Mouse (Mus musculus) T-helper 2 cell (primary cell): Measurements from ENCODE around the gene Palld.

ENCODE experiments used
- in situ Hi-C: fragments of 300-600 bp; cut with MboI, MseI; formaldehyde crosslinking; loops from one replicate; pipeline ENCODE4 v1.15.1; 2025; ENCODE audit warnings: high pct_unique_total_duplicates

Palld gene

DNA sequence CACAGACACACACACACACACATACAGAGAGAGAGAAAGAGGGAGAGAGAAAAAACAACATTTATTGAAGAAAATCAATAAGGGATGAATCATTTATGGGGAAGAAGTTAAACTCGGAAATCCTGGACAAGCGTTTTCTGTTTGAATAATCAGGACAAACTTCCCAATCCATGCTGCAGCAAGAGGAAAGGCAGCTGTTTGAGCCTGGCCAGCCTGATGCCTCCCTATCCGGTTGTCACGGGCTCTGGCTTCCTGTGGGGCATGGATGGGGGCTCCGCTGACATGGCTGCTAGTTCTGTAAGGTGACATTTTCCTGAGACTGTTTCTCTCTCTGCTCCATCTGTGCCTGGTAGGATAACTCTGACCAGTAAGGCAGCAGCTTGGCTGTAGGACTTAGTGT, 343.0 kb downstream of the Palld start:
- in situ Hi-C loops = no loop called here

DNA sequence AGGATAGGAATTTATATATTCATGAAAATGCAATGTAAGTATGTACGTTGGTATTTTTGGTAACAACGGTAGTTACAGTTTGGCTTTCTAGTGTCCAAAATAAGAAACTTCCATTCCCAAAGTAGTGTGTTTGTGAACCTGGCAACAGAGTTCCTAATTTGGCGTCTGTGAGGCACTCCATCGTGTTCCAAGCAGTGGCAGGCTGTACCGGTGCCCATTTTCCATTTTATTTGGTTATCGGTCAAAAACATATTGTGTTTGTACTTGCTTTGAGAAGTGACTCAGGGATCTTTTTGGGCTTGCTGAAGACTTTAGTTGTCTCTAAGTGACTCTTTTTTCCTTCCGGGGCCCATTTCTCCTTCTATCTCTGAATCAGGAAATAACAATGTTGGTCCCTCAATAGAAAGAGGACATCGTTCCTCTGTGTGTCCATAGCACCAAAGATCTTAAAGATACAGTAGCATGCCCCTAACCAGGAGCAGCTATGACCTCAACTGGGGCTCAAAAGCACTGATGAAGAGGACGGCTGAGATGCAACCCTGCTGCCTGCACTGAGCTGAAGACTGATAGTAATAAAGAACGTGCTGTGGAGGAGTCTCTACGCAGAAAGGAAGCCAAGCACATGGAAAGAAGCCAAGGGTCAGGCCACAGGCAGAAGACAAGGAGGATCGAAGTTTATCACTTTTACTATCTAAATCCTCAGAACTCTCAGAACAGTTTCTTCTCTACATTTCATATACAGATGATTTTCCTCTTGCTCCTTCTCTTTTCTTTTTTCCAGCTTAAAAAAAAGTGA, 344.2 kb downstream of the Palld start:
- in situ Hi-C loops = no loop called here

DNA sequence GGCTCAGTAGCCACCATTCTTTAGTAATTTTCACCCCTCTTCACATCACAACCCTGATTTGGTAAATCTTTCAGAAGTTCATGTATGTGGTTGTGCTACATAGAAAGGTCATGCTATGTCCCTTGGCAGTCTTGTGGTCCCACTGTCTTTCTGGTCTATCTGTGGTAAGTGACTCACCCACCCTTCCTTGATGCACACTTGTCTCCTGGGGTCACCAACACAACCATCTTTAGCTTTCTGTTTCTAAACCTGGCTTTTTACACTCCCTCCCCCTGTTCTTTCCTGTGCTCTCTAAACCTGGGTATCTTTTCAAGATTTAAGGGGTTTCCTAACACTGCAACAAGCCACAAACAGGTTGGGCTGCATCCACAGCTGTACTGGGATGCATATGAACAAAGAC, 345.5 kb downstream of the Palld start:
- in situ Hi-C loops = no loop called here

DNA sequence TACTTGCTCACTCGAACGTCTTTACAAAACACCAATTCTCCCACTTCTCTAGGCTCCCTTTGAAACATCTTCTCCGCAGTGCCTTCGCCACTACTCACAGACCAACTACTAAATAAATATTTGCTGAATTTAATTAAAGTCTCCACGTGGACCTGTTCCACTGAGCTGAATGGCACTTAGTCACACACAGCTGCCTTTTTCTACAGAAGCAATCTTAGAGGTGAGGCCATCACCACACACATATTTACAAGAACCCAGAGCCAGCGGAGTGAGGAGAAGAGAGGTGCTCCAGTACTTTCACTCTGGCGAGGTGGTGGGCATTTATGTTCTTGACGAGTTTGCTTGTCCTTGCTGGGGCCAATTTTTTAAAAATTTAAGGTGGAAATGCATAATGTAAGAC, 346.3 kb downstream of the Palld start:
- in situ Hi-C loops = no loop called here

DNA sequence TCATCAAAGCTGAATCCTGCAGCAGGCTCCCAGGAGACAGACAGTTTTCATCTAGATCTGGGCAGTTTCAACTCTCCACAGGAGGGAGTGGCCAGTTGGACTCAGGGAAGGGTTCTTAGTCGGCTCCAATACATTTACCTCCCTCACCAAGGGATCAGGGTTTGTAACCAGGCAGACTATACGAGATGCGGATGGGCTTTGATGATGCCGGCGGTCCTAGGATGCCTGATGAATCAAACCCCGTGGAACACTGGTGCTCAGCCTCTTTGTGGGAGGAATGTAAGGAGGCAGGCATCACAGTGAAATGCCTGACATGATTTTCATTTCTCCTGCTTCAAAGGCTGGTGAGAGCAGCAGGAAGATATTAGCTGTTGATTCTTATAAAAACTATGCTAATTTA, 347.1 kb downstream of the Palld start:
- in situ Hi-C loops = no loop called here

DNA sequence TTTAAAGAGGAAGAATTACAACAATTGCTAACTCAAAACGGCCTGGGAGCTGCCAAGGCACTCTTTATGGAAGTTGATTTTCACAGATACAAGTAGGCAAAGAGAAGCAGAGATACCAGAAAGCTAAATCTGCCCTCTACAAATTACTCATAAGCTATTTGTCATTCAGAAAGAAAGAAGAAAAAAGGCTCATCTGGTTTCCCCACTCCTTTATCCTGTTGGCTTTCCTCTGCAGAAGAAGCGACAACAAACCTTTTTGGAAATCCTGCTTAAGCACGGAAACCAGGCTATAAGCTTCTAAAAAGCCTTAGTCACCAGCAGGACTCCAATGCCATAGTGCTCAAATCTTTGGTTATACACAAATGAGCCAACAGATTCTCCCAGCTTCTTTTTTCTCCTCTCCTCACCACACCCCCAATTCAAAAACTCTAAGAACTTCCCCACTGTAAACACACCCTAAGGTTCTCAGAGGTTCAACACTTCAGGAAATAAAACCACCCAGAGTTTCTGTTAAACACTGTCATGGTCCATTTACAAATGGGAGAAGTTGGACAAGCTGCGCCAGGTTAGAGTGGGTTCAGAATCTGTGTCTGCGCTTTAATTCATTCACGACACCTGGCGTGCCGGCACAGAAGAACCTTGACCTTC, 349.6 kb downstream of the Palld start:
- in situ Hi-C loops = no loop called here

DNA sequence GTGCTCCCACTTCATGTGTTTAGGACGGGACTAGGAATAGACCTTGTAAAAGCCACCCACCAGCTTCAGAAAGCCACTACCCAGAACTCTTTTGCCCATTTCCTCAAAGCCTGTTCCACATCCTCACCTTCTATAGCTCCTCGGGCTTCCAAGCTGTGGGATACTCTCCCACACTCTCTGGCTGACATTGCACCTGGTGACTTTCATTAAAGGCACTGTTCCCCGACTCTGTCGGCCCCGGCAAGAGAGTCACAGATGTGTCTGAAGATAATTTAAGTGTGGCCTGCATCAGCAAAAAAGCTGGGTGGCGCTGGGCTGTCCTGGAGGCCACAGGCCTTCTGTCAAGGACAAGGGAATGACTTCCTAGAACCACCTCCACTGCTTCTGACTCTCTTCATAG, 350.3 kb downstream of the Palld start:
- in situ Hi-C loops = no loop called here

DNA sequence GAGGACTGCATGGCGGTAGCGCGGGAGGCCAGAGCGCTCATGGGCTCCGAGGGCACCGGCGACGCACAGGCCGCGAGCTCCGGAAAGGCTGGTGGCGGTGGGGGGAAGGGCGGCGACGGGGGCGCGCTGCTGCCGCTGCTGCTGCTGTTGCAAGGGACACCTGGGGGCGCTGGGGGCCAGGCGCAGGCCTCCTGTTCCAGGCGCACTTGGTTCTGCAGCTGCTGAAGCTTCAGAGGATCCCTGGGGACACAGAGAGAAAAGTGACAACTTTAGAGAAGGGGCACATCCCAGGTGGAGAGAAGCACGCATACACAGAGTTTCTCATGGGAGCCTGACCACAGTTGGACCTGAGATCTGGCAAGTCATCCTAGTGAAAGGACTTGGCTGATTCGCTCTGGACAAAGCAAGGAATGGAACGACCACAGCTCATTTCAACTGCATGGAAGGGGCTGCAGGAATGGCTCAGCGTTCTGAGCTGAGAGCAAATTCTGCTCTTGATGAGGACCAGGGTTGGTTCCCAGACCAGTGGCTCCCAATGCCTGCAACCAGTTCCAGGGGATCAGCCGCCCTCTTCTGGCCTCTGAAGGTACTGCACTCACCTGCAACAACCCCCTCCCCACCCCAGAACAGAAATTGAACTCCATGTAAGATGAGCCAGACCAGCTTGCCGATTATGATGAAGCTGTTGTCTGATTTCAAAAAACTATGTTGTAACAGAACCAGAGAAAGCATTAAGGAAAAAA, 352.3 kb downstream of the Palld start:
- in situ Hi-C loops = no loop called here

DNA sequence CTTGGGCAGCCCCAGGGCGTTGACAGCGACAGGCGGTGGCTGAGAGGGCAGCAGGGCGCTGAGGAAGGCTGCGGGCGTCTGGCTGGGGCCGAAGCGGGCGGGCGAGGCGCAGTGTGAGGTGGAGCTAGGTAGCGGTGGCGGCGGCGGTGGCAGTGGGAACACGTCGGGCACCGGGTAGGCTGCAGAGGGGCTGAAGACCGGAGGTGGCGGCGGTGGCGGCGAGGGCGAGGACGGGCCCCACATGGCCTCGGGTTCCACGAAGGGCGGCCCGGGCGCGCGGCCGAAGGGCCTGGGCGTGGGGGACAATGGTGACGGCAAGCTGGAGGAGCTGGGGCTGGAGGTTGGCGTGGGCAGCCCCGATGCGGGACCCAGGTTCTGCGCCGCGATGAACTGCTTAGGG, 352.9 kb downstream of the Palld start:
- in situ Hi-C loops = loop anchor here (25.0 kb wide), 1 partner anchor 912 kb away; the partner anchor contains the start of gene Mfap3l

DNA sequence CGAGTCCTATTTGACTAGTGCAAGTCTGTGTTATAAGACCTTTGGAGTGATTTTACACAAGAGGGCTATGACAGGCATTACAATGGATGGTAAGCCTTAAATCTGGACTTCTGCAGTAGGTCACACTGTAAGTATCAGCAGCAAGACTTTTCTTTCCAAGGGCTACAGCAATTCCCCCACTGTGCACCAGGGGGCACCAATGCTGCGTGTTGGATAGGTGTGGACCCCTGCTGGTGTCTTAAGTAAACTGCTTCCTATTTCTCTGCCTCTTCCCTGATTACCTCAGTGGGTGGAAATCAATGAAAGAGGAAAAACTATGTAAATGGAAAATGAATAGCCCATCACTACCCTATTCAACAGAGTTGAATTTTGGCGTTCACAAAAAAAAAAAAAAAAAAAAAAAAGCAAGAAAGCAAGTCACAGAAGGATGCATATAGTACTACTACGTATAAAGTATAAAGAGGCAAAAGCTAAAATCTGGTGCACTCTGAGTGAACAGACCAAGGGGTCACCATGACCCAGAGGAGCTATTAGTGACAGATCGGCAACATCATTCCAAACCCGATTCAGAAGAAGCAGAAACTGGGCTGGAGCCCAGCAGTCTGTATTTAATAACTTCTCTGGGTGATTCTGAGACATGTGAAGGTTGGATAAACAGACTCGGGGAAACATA, 362.5 kb downstream of the Palld start:
- in situ Hi-C loops = loop anchor here (5.0 to 25.0 kb wide), 2 partner anchors 332 to 903 kb away; partner anchors contain the start of gene Mfap3l

DNA sequence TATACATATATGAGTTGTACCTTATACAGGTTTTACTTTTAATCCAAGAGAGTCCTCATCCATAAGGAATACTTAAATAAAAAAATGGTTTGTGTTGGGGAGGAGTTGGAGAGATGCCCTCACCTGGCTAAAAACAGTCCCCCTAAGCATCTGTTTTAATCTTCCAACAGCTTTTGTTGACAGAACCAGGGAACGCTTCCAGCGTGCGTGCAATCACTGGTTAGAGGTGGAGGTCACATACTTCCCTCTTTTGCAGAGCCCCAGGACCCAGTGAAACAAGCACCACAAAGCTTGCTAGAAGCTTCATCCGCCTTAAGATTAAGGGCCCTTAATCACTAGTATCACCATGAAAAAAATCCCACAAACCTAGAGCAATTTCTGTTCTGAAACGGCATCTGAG, 365.0 kb downstream of the Palld start:
- in situ Hi-C loops = loop anchor here (5.0 to 25.0 kb wide), 2 partner anchors 335 to 900 kb away; partner anchors contain the start of gene Mfap3l

DNA sequence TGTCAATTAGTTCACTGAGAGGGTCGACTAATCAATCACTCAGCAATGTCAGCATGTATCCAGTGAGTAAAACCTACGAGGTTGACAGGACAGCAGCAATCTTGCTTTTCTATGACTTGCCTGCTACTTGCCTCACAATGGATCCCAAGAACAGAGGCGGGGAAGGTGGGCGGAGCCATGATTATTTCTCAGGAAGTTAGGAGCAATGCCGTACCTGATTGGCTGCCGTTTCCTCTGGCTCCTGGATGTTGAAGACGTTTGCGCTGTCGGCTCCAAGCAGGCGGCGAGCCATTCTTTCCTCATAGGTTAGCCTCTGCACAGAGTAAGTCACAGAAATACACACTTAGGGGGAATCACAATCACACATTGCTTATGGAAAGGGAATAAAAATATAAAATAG, 367.0 kb downstream of the Palld start:
- in situ Hi-C loops = loop anchor here (5.0 to 25.0 kb wide), 2 partner anchors 337 to 898 kb away; partner anchors contain the start of gene Mfap3l

DNA sequence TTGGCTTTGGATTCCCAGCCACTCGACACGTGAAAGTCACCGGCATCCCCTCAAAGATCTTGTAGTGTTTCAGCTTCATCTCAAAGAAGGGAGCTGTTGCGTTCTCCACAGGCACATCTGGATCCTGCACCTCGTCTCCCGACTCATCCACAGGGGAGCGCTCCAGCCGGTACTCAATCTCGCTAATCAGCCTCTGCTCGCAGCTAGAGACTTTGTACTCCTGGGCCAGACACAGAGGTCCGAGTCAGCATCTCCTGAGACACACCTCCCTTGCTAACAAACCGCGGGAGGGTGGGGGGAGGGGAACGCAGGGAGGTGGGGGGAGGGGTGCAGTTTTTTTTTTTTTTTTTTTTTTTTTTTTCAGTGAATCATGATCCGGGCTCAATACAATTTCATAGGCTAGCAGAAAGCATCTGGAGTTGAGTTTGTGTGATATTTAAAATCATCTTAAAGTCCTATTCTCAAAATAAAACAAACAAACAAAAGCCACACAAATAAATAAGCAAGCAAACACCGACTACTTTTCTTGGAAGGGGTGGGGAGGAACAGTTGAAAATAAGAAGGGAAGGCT, 369.0 kb downstream of the Palld start:
- in situ Hi-C loops = loop anchor here (25.0 kb wide), 1 partner anchor 896 kb away; the partner anchor contains the start of gene Mfap3l

DNA sequence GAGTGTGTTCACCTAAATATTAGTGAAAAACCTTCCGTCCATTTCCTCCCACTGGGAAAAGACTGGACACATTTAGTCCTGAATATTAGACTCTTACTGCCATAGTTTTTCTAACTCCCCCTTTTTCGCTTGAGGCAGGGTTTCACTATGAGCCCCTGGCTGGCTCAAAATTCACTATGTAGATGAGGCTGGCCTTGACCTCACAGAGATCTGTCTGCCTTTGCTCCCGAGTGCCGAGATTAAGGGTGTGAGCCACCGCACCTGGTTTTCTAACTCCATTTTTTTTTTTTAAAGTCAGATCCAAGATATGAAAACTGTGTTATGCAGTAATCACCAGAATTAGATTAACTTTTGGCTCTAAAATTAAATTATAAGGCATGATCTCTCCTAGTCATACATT, 369.7 kb downstream of the Palld start:
- in situ Hi-C loops = loop anchor here (25.0 kb wide), 1 partner anchor 896 kb away; the partner anchor contains the start of gene Mfap3l

DNA sequence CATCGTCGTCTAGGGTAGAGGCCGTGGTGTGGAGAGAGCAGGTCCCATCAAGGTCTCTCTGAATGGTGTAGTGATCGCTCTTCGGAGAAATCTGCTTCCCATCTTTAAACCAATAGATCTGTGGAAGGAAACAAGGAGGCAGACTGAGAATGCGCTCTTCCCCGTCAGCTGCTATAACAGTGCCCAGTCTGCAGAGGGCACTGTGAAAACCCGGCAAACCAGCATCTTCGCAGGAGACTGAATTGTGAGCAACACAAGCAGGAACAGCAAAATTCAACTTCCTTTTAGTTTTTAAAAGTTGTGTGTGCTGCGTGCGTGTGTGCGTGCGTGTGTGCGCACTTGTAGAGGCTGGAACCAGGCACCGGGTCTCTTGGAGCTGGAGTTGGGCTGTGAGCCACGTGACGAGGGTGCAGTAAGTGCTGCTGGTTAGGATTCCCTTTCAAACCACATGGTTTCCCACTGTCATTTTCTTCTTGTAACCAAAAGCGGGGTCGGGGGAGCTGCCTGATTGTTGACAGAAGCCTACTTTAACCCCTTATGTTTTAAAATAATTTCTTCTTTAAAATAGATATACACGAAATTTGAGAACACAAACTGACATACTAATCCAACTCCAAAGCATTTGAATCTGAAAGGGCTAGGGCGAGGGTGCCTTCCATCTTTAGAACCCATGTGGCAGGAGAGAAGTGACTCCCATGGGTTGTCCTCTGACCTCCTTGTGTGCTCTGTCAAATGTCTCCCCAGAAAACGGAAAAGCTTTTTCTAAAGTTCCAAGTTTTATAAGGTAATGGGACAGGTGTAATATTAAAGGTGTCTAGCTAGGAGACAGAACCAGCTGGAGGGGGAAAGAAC, 370.3 kb downstream of the Palld start:
- in situ Hi-C loops = loop anchor here (25.0 kb wide), 1 partner anchor 895 kb away; the partner anchor contains the start of gene Mfap3l

DNA sequence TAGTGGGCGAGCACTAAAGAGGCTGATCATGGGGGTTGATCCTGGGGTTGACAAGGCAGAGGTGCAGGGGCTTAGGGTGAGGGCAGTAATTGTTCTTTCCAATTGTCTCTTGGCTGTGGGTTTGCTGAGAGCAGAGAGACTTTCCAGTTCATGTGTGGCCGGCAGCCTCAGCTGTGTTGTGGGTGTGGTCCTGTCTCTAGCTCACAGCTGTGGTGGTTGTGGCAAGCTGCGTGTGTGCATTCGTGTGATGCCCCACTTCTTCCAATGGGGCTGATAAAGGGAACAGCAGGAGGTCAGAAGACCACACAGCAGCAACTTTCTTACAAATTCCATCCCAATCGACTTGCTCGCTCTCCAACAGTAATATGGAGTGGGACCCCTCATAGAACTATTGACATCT, 373.8 kb downstream of the Palld start:
- in situ Hi-C loops = loop anchor here (25.0 kb wide), 1 partner anchor 891 kb away; the partner anchor contains the start of gene Mfap3l

DNA sequence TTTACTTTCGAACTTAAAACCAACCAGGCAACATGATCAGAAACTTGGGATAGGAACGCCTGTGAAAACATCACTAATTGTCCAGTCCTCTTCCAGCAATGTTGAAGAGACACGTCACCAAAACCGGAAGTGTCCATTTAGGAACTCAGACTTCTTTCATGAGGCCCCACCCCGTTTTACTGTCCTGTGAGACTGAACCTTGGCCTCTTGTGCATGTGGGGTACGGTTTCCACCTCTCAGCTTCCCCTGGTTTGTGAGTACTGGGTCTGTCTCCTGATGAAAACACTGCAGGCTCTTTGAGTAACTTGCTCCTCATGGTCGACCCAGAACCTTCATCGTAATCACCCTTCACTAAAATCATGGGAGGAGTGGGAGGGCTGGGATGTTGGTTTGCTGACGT, 374.3 kb downstream of the Palld start:
- in situ Hi-C loops = loop anchor here (25.0 kb wide), 1 partner anchor 891 kb away; the partner anchor contains the start of gene Mfap3l

DNA sequence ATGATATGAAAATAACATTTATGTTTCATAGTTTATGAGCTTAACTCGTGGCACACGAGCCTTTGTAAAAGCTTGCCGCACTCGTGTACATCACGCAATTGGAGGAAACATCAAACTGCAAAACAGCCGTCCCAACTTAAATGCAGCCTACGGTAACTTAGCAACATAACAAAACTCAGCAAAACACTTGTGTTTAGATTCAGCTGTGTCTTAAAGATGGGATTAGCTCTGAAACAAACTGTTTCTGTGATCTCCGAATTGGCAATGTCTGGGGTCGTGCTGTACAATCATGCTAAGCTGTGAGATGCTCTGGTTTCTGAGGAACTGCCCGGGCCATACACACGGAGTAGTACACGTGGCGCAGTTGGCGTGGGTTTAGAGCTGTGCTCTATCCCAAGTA, 375.5 kb downstream of the Palld start:
- in situ Hi-C loops = loop anchor here (25.0 kb wide), 1 partner anchor 890 kb away; the partner anchor contains the start of gene Mfap3l

DNA sequence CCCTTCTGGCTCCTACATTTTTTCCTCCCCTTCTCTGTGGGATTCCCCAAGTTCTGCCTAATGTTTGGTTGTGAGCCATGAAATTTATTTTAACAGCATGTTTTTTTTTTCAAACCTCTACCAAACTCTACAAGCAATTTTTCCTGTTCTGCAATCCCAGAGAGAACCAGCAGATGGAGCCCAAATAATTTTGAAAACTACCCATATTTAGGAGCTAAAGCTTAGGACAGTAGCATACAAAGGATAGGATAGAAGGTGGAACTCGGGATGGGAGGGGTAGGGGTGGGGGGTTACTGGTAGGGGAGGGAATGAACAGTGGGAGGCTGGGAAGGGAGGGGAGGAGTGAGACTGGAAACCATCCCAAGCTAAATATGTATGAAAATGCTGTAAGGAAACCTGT, 380.4 kb downstream of the Palld start:
- in situ Hi-C loops = no loop called here
